Mouse (Mus musculus) thymus, adult 2 months (tissue): ENCODE measurements around the gene Erbin. TPM values are rescaled to one million over a fixed set of nuclear protein-coding genes. Genes with fewer than 3 reads are reported as not detected.

Source experiments
- DNase-seq: peaks from one replicate; pipeline ENCODE4 v3.0.0; 2021
- H3K27ac ChIP-seq: fragments of 200-500 bp; 2 replicates; pipeline ENCODE4 v1.5.1; 2012; ENCODE audit warnings: low read length, control low read depth; ENCODE audit not compliant: control insufficient read depth, insufficient read depth
- H3K27me3 ChIP-seq: fragments of 200-500 bp; 2 replicates; pipeline ENCODE4 v1.6.1; 2012; ENCODE audit warnings: mild to moderate bottlenecking, low read length, moderate library complexity, mixed read lengths; ENCODE audit not compliant: control insufficient read depth, insufficient read depth
- H3K36me3 ChIP-seq: fragments of 200-500 bp; 2 replicates; pipeline ENCODE4 v1.6.1; 2012; ENCODE audit warnings: mild to moderate bottlenecking, low read length, moderate library complexity; ENCODE audit not compliant: control insufficient read depth, insufficient read depth
- H3K4me1 ChIP-seq: fragments of 200-500 bp; replicated peaks from 2 replicates; pipeline ENCODE4 v1.6.1; 2012; ENCODE audit warnings: low read length; ENCODE audit not compliant: control insufficient read depth, insufficient read depth
- H3K4me3 ChIP-seq: fragments of 200-500 bp; 2 replicates; pipeline ENCODE4 v1.5.1; 2012; ENCODE audit warnings: mild to moderate bottlenecking, low read length, control low read depth, moderate library complexity; ENCODE audit not compliant: control insufficient read depth, insufficient read depth
- CTCF ChIP-seq: fragments of 200-500 bp; IDR thresholded peaks from 2 replicates; pipeline ENCODE4 v1.5.1; 2012; ENCODE audit warnings: mild to moderate bottlenecking, control low read depth, low read length, moderate library complexity, borderline replicate concordance; ENCODE audit not compliant: control insufficient read depth, poor library complexity, insufficient read depth; ENCODE audit errors: extremely low read depth
- POLR2A ChIP-seq: fragments of 200-500 bp; IDR thresholded peaks from 2 replicates; pipeline ENCODE4 v1.6.1; 2012; ENCODE audit warnings: mild to moderate bottlenecking, low read length, control low read depth, moderate library complexity; ENCODE audit not compliant: control insufficient read depth, poor library complexity, insufficient read depth; ENCODE audit errors: extremely low read depth
- WGBS: fragments of 180-500 bp; shearing (Covaris S2); methylation state at CpG from one replicate; pipeline ENCODE4 v1.1.7; 2018; 5-methylcytosine and 5-hydroxymethylcytosine counted together
- polyA plus RNA-seq: library from polyadenylated mRNA; depleted of rRNA; stranded (reverse); fragments of >200 nt; gene quantifications from 2 replicates; pipeline ENCODE4 v1.2.3, GENCODE M21; 2012

The Erbin gene
- polyA plus RNA-seq, 1 experiment, result 20.4 TPM

DNA sequence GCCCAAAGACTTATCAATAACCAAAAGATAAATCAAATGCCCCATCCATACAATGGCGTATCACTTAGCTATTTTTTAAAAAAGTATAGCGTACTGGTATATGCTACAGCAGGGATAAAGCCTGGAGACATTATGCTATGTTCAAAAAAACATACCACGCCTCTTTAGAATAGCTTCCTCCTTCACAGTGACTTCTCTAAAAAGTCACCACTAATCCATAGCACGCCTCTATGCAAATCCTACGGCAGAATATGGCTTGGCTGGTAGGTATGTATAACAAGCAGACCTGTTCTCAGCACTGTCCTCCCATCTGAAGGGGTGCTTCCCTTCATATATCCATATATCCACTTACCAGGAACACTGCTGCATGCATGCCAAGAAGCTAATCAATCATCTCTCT lies 27.2 kb downstream of the Erbin start:
- H3K27me3 ChIP-seq, result no peaks in the 10 kb centered on the region
- no peaks in the 10 kb centered on the region for H3K4me1 ChIP-seq
- no peak overlapping the region for H3K27ac ChIP-seq
- H3K36me3 ChIP-seq, result no peaks in the 10 kb centered on the region
- 62% methylated on average over 5 of the region's 5 CpGs for WGBS
- TF ChIP-seq CTCF (no peak), POLR2A (no peak)
- no peak overlapping the region for H3K4me3 ChIP-seq
- no peak for DNase-seq

DNA sequence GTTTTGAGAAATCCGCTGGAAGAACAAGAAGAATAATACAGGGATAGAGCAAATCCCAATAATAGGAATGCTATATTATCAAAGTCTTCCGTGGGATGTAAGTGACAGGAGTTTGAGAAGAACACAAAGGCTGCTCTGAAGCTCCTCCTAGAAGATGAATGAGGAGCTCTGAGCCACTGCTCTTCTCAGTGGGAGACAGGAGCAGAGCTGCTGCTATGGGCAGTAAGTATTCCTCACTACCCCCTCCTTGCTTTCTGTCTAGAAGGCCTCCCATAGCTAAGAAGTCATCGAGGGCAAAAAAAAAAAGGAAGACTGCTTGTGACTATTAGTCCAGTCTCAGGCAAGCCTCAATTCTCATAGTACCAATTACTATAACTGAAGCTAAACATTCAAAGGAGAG lies 30.3 kb downstream of the Erbin start:
- Histone ChIP-seq H3K4me3 (no peak overlapping the region), H3K27me3 (no peaks in the 10 kb centered on the region), H3K36me3 (0 out of 2 replicates have a peak, but pooled peaks cover 4% of the 10 kb centered on the region), H3K27ac (no peak overlapping the region), H3K4me1 (no peaks in the 10 kb centered on the region)
- 65% methylated on average over 3 of the region's 3 CpGs for WGBS
- DNase-seq, result no peak
- no peak for TF ChIP-seq CTCF
- no peak for TF ChIP-seq POLR2A

DNA sequence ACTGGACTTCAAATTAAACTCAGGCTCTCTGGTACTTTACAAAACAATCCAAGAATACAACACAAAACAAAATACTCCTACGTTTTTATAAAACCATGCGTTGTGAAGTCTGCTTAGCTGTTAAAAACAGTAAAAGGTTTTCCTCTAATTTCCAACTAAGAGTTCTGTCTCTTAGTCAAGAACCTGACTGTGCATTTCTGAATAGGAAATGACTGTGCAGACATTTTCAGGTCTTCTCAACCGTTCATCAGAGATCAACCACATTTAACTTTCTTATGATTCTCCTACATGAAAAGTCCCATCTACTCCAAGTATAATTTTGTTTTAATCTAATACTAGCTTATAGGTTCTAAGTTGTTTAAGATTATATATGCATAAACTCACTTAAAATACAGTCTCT lies 33.8 kb downstream of the Erbin start:
- Histone ChIP-seq H3K4me1 (no peaks in the 10 kb centered on the region), H3K4me3 (no peak overlapping the region), H3K27ac (no peak overlapping the region), H3K36me3 (0 out of 2 replicates have a peak, but pooled peaks cover 4% of the 10 kb centered on the region), H3K27me3 (no peaks in the 10 kb centered on the region)
- no peak for DNase-seq
- no peak for TF ChIP-seq POLR2A
- no peak for TF ChIP-seq CTCF
- 28% methylated on average over 3 of the region's 3 CpGs for WGBS

DNA sequence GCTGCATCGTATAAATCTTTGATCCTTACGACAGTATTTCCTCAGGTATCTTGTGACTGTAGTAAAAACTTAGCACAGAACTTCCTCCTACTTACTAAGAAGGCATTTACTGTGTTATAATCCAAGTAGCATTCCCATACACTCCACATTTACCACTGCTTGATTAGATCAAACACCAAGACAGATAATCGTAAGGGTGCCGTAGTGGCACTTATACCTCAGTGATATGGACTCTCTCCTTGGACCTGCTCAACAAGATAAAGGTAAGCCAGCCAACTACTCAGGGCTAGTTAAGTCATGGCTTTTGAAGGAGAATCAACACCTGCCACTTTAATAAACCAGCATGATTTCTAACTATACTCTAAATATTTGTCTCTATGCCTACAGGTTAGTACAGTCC lies 39.1 kb downstream of the Erbin start:
- peaks cover 13% of the 10 kb centered on the region; the same call in 1 of the 2 replicates for H3K36me3 ChIP-seq
- no peak for TF ChIP-seq CTCF
- no peak for TF ChIP-seq POLR2A
- H3K4me3 ChIP-seq, result no peak overlapping the region
- no peak for DNase-seq
- no peak overlapping the region for H3K27ac ChIP-seq
- 93% methylated on average over 4 of the region's 4 CpGs for WGBS
- no peaks in the 10 kb centered on the region for H3K27me3 ChIP-seq
- H3K4me1 ChIP-seq, result peaks cover 11% of the 10 kb centered on the region

DNA sequence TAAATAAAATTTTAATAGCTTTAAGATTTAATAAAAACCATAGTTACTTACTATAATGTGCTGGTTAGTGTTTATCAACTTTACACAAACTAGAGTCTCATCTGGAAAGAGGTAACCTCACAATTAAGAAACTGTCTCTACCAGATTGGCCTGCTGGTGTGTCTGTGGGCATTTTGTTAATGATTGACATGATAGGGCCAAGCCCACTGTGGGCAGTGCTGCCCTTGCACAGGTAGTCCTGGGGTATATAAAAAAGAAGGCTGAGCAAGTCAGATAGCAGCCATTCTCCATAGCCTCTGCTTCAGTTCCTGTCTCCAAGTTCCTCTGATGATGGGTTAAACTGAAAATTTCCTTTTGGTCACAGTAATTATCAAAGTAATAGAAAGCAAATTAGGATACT lies 43.6 kb downstream of the Erbin start:
- H3K27me3 ChIP-seq, result no peaks in the 10 kb centered on the region
- DNase-seq, result no peak
- peaks cover 11% of the 10 kb centered on the region; the same call in 1 of the 2 replicates for H3K36me3 ChIP-seq
- no peak overlapping the region for H3K27ac ChIP-seq
- H3K4me1 ChIP-seq, result peaks cover 11% of the 10 kb centered on the region
- no peak for TF ChIP-seq CTCF
- no peak for TF ChIP-seq POLR2A
- no peak overlapping the region for H3K4me3 ChIP-seq

DNA sequence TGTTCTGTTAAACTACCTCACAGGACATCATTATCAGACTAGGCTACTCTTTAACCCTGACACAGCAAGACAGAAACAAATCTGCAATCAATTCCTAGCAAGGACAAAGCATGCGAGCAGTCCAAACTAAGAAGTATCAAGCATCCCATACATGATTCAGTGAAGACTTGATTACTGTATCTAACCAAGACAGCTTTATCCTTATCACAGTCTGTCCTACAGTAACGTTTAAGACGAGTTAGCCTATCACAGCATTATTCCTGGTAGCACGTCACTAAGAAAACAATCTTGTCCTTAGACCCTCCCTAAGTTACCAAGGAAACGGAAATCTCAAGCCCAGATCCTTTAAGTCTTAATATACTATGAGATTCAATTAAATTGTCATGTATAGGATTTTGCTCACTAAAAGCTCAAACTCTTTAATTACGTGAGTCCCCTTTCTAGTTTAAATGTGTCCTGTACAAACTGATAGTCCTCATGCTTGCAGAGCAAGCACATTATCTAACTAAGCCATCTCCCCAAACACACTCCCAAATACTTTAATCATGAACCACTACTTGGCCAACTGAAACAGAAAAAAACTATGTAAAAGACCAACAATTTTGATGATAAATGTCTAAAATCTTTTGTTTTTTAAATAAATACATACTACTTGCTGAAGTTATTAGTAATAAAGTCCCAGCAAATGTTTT lies 44.3 kb downstream of the Erbin start:
- H3K27ac ChIP-seq, result no peak overlapping the region

More for the DNA sequence above, 44.3 kb downstream of the Erbin start:
- H3K36me3 ChIP-seq, result peaks cover 8% of the 10 kb centered on the region; the same call in 1 of the 2 replicates
- no peak for TF ChIP-seq CTCF
- TF ChIP-seq POLR2A, result no peak
- H3K4me3 ChIP-seq, result no peak overlapping the region
- H3K4me1 ChIP-seq, result peaks cover 11% of the 10 kb centered on the region
- DNase-seq, result no peak
- H3K27me3 ChIP-seq, result no peaks in the 10 kb centered on the region
- WGBS, result 96% methylated on average over 6 of the region's 6 CpGs
